Mouse (Mus musculus): ENCODE measurements around the gene Gm47959. TPM values are rescaled to one million over a fixed set of nuclear protein-coding genes. Genes with fewer than 3 reads are reported as not detected.

Gene Gm47959
- polyA plus RNA-seq, 3 experiments from 2014 or later, result not detected

DNA sequence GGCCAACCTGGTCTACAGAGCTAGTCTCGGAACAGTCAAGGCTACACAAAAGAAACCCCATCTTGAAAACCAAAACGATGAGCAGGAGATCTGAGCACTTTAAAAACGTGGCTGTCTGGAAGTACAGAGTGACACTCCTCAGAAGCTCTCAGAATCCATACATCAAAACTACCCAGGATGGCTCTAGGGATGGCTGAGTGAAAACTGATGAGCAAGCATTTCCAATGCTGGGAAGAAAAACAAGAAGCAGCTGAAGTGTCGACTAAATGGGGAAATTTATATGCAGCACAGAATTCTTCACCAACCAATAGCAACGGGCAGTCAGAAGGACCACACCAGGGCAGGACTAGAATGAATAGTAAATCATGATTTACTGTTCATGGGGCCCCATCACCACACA lies 34.2 kb downstream of the Gm47959 start:
- ATAC-seq, result no peak

DNA sequence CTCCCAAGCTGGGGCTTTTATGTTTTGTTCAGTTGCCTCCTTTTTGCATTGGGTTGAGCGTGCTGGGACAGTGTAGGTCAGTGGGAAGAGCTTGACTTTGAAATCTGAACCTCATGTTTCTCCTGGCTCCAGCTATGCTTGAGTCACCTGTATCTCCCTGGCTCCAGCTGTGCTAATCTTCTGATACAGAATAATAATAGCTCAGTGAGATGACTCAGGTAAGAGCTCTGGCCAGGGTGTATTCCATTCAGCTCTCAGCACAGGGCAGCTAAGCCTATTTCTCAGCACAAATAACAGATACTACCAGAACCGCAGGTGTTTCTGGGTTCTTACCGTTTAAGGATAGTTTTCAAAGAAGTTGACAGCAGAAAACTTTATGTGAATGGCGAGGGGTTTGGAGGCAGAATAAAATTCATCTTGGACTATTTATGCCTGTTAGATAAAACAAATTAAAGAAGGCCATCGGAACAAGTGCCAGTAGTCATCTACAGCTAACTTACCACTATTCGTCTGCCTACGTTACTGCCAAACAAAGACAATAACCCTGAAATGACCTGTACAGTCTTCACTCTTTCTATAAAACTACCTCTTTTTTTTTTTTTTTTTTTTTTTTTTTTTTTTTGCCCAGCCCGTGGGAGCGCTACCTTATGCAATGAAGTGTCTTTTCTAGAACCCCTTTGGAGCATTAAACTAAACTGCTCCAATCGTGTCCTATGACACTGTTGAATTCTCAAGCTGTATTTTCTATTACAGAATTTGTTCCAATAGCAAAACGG lies 36.7 kb downstream of the Gm47959 start:
- no peak for ATAC-seq

DNA sequence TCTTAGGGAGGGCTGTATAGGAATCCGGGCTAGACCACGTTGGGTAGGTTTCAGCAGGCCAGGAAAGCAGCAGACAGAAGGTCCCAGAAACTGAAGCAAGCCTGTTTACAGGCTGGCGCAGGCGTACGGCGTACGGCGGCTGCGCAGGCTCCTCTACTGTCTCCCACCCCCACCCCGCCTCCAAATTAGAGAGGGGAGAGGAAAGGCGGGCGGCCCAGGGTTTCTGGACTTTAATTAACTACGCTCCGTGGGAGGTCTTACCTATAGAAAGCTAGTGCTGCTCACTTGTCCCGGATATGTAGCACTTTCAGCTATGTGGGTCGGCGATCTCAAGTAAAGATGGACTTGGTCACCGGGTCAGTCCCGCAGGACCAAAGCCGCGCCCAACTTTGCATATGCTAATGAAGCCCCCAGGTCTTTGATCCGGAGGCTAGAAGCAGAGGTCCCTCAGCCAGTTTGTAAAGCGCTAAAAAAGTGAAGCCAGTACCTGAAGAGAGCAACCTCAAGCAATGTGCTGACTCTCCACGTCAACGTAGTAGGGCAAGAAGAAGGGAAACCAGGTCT lies 37.8 kb downstream of the Gm47959 start, which contains the start of gene Slc19a3:
TSS of gene Slc19a3 (minus strand) at position 340 of the 564 bp plus-strand sequence.
- no peak for ATAC-seq

DNA sequence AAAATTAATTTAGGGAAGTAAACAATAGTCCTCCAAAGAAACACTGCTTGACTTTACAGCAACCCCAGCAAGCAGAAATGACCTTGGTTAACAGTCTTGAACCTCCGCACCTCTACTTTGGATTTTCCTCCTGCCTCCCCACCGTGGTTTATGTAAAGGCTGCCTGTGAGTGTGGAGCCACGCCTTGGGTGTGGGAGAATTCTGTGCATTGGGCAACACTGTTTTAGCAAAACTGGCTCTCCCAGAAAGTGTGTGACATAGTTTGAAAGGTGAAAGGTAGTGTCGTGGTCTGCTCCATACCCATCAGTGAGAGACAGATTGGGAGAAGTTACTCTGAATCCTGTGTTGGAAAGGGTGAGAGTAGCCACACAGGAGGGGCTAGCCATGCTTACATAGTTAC lies 38.7 kb downstream of the Gm47959 start:
- no peak for ATAC-seq

DNA sequence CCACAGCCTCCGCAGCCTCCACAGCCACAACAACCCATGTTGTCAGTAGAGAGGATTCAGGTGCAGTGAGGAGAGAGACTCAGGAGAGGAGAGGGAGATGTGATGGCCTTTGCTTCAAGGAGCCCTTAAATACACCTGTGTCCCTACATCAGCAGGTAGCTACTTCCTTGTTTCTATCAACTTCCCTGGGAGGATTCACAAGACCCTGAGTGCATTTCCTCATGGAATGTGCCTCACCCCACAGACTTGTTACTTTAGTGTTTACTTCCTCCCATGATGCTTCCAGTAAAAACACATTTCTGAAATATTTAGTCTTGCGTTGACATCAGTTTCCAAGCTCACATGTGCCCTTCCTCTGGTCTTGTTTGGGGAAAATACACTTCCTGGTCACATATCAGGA lies 42.0 kb downstream of the Gm47959 start, which contains the start of gene Krtap28-10:
TSS of gene Krtap28-10 (minus strand) at position 101 of the 400 bp plus-strand sequence.
- no peak for ATAC-seq

DNA sequence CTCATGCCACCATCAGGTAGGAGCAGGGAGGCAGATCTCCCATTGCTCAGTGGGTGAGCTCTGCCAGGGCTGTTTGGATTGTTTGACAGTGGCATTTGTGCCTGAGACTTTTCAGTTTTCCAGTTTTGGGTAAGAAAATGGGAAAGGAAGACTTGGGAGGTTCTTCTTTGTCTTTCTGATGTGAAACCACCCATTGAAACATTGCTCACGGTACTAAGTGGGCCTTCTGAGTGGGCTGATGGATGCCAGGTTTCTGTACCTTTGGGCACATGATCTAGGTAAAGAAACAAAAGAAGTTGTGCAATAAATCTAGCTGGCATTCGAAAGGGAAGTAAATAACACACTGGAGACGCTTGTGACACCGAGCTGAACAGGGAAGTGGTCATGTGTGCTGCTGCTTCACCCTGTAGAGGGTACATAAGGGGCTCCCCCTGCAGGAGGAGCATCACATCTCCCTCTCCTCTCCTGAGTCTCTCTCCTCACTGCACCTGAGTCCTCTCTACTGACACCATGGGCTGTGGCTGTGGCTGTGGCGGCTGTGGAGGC lies 44.6 kb downstream of the Gm47959 start, which contains the start of gene Gm47969:
TSS of gene Gm47969 (plus strand) at position 51 of the 546 bp plus-strand sequence.
- no peak for ATAC-seq

Other genes starting within 250 kb of the Gm47959 start
- 1 to 10 TPM in 1 of 3 experiments, under 1 TPM in 1, not detected in 1; 0.40 to 1.1 TPM for gene Tm4sf20, start 232.1 kb upstream of the Gm47959 start, polyA plus RNA-seq (2017; shearing (Covaris generic))
- gene Gm47791, start 229.3 kb upstream of the Gm47959 start, polyA plus RNA-seq (2017; shearing (Covaris generic)), result not detected
- 10 to 100 TPM; 32.2 to 33.2 (median 32.6) TPM for gene Agfg1, start 161.1 kb upstream of the Gm47959 start, polyA plus RNA-seq (2017; shearing (Covaris generic))
- 1 to 10 TPM in 2 of 3 experiments, under 1 TPM in 1; 0.60 to 2.2 (median 1.1) TPM for gene A030005L19Rik, start 87.2 kb upstream of the Gm47959 start, polyA plus RNA-seq (2017; shearing (Covaris generic))
- gene A030014E15Rik, start 75.6 kb upstream of the Gm47959 start, polyA plus RNA-seq (2017; shearing (Covaris generic)), result not detected
- not detected for gene Gm6217, start 69.1 kb upstream of the Gm47959 start, polyA plus RNA-seq (2017; shearing (Covaris generic))
- gene A030003K21Rik, start 57.2 kb upstream of the Gm47959 start, polyA plus RNA-seq (2017; shearing (Covaris generic)), result not detected
- not detected for gene Gm7544, start 44.5 kb upstream of the Gm47959 start, polyA plus RNA-seq (2017; shearing (Covaris generic))
- not detected for gene Gm47955, start 40.3 kb upstream of the Gm47959 start, polyA plus RNA-seq (2017; shearing (Covaris generic))
- not detected for gene Slc19a3, start 37.9 kb downstream of the Gm47959 start, polyA plus RNA-seq (2017; shearing (Covaris generic))
- not detected for gene Krtap28-10, start 41.9 kb downstream of the Gm47959 start, polyA plus RNA-seq (2017; shearing (Covaris generic))
- not detected for gene Gm47969, start 44.4 kb downstream of the Gm47959 start, polyA plus RNA-seq (2017; shearing (Covaris generic))
- gene A030005K14Rik, start 58.8 kb downstream of the Gm47959 start, polyA plus RNA-seq (2017; shearing (Covaris generic)), result not detected
- gene Krtap28-13, start 60.4 kb downstream of the Gm47959 start, polyA plus RNA-seq (2017; shearing (Covaris generic)), result not detected
- 10 to 100 TPM in 2 of 3 experiments, 1 to 10 TPM in 1; 1.1 to 29.5 (median 11.3) TPM for gene Ccl20, start 116.2 kb downstream of the Gm47959 start, polyA plus RNA-seq (2017; shearing (Covaris generic))
- 1 to 10 TPM in 1 of 3 experiments, under 1 TPM in 1, not detected in 1; 0.44 to 1.2 TPM for gene Daw1, start 159.2 kb downstream of the Gm47959 start, polyA plus RNA-seq (2017; shearing (Covaris generic))

Measured in inflammation-experienced regulatory T-cells, adult 6 months (primary cell).